Mouse (Mus musculus) ovary, postnatal 14 days (tissue): ENCODE results near the gene Mrap2.

Experiments
- DNase-seq: peaks from one replicate; pipeline ENCODE4 v3.0.0; 2022; ENCODE audit warnings: low spot score

Gene Mrap2

DNA sequence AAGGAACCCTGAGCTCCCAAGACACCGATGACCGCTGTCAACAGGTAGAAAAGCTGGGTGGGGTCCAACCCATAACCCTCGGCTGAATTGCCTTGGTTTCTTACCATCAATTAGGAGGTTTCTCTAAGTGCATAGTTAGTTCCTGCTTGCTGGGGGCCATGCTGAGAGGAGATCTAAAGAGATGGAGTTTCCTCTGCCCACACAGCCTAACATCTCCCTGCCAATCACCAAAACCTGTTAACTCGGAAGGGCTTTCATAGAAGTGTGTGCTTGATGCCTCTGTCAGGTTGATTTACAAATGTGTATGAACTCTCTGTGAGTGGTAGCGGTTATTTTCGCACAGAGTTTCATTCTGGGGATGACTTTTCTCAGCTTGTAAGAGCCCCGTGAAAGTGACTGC lies 34.4 kb downstream of the Mrap2 start:
- DNase-seq, result no peak

DNA sequence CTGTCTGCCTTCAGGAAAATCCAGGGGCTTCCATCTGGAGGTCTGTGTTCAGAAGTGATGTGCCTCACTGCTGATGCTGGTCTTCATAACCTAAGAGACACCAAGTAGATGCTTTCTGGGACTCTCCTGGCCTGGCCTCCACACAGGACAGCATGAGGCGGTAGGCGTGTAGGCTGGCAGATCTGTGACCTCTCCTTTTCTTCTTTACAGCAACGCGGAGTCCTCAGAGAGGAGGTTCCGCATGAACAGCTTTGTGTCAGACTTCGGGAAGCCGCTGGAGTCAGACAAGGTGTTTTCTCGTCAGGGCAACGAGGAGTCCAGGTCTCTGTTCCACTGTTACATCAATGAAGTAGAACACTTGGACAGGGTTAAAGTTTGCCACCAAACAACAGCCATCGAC lies 38.1 kb downstream of the Mrap2 start:
- no peak for DNase-seq

DNA sequence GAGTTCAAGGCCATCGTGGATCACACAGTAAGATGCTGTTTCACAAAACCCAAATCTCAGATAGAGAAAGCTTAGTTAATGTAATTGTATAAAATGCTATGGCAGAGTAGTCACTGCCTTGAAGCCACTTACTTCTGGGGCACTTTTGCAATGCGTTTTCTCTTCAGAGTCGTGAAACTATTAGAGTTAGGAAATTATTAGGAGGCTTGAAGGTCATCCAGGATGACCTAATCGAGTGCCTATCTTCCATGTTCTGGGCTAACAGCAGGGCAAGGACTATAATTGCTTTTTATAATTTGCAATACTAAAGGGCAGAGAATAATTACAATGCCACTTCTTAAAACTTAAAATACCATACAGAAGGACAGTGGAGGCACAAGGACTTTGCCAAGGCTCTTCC lies 43.2 kb downstream of the Mrap2 start:
- no peak for DNase-seq

DNA sequence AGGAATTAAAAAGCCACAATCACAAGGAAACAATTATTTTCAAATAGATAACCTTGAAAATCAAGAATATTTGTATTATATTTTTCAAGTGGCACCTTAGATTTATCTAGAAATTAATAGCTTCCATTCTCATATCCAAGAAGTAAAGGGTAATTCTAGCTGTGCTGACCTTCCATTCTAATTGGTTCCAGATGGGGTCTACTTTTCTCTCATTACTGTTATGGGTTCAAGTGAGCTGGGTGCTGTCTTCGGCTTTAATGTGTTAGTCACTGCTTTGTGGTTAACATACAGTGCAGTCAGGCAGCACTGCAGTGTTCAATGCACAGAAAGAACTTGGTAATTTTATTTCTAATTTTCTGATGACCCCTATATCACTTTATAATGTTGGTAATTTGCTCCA lies 49.6 kb downstream of the Mrap2 start:
- DNase-seq, result no peak

DNA sequence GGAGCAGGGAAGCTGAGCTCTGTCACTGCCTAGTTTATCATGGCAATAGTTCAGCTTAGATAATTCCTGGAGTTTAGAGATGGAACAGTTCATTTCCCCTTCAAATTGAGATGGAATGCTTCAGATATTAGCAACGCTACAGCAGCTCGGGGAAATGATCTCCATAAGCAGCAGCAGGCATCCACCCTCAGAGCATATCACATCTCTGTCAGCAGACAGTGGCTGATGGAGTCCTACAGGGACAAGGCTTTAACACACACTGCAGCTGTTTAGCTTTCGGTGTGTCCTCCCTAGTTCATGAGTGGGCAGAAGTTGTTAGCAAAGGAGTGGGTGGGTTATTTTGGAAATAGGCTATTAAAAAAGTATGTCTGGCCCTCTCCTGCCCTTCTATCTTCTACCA lies 53.2 kb downstream of the Mrap2 start:
- DNase-seq, result no peak

DNA sequence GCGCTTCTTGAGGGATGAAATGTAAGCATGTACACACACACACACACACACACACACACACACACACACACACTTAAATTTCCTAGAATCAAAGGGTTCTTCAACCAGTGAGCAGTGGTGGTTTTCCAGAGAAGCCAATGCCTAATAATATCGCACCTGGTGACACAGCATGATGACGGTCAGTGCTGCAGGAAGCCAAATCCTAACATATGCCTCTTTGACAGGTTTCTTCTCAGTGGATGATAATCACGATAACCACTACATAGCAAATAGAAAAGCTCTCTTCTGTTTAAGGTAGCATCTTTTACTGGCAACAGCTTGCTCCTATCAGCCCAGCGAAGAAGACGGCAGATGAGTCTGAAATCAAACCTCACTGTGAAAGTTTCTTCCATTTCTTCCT lies 53.9 kb downstream of the Mrap2 start:
- no peak for DNase-seq

DNA sequence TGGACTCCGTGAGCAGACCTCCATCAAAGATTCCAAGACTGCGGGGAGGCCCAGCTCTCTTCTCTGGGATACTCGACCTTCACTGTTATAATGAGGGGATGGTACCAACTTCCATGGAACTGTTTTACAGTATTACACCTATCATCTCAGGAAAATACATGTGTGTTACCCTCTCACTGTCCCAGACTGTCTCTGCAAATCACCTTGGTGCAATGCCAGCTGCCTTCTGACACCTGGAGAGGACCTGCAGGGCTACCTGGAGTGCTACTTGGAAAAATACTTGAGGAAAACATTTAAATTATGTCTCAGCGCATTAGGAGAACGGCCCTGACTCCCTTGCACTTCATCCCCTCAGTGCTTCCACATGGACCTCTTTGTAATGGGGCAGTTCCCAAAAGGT lies 56.3 kb downstream of the Mrap2 start:
- no peak for DNase-seq

DNA sequence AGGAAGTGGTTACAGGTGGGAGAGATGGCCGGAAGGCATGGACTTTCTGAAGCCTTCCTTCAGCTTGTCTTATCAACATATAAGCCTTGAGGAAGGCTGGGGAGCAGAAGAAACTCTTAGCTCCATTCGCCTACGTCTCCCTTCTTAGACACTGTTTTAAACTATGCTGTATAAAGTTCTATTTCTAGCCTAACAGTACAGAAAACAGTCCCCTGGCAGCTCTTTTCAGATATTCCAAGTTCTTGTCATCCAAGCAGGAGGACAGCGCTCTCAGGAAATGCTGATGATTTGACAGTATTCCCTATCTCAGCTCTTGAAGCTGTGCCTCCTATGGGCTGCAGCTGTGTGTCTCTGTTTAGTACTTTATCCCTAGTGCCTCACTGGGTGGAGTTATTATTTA lies 56.8 kb downstream of the Mrap2 start:
- DNase-seq, result no peak

DNA sequence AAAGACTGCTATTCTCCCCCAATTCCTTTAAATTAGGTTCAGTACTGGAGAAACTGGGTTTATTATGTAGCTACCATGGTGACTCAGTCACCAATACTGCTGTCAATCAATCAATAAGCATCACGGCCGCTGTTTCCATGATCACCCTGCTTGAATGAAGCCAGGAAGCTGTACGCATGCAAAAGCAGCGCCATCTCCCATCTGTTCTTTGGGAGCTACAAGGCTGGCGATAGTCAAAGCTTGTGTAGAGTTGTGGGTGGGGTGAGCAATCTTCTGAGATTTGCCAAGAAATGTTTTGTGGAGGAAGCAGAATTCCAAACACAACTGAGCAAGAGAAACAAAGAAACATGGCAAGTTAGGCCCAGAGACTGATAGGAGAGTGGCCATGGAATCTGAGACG lies 58.3 kb downstream of the Mrap2 start:
- no peak for DNase-seq

DNA sequence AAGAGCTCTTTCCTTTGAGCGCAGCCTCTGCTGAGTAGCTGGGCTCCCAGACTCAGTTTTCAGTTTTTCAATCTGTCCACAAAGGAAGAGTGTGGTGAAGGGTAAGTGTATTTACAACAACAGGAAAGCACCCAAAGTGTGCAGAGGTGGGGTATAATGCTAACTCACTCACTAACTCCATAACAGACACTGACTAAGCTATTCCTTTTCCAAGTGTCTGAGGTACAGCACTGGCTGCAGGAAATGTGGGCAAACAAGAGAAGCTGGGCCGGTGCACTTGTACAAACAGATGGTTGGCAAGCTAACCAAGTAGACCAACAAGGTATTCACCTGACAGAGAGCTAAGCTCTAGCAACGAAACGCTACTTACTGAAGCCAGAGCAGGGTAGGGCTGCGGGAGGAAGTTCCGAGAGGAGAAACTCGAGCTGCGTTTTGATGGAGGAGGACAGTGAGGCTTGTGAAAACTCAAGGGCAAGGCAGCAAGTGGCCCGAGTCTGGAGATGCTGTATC lies 66.8 kb downstream of the Mrap2 start:
- DNase-seq, result no peak

DNA sequence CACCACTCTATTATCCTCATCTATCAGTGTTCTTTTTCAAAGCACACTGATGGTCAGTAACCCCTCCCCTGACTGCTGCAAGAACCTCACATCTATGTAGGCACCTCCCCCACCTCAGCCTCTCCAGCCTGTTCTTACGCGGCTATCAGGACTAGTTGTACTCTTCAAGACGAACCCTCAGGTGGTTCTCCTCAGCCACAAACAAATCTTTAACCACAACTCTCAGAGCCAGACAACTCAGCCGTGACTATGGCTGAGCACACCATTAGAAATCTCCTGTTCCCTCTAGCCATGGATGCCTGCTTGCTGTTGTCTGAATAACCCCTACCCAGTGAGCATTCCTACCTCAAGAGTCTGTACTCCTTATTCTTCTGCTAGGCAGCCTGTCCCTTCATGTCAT lies 69.1 kb downstream of the Mrap2 start:
- no peak for DNase-seq
